Mouse (Mus musculus): ENCODE results near the gene Aoc2.
"Not testable (repeated sequence)": the region's sequence is repeated elsewhere in the genome, so short reads cannot be mapped to it uniquely, and the experiment has no call there.

Gene Aoc2

GRCm38 (mm10) chr11:101315665-101316500 lies 9.0 kb upstream of the Aoc2 start, which contains the start of gene Psme3:
Gene Psme3 (plus strand): TSS chr11:101316213.
- DNase-seq (ENCODE audit: low spot score in 2 of 2) = peak; percentile 87 to 90

GRCm38 (mm10) chr11:101316501-101316917 lies 8.4 kb upstream of the Aoc2 start:
- peak; percentile 53 to 70 for DNase-seq (ENCODE audit: low spot score in 2 of 2)

- no peak for DNase-seq (ENCODE audit: low spot score in 2 of 2)
These were observed 1.3 kb upstream of the Aoc2 start for GRCm38 (mm10) chr11:101323609-101324008.

GRCm38 (mm10) chr11:101325201-101325600 lies 338 bp downstream of the Aoc2 start:
- not testable (repeated sequence) for DNase-seq (ENCODE audit: low spot score in 2 of 2)

GRCm38 (mm10) chr11:101326147-101326546 lies 1.3 kb downstream of the Aoc2 start:
- no peak for DNase-seq (ENCODE audit: low spot score in 2 of 2)

GRCm38 (mm10) chr11:101327311-101327710 lies 2.4 kb downstream of the Aoc2 start:
- DNase-seq (ENCODE audit: low spot score in 2 of 2) = no peak

GRCm38 (mm10) chr11:101328941-101329635 lies 4.2 kb downstream of the Aoc2 start:
- DNase-seq (ENCODE audit: low spot score in 2 of 2) = no peak

- DNase-seq (ENCODE audit: low spot score in 2 of 2) = no peak
These were observed 5.6 kb downstream of the Aoc2 start, which contains the start of gene Aoc3 for GRCm38 (mm10) chr11:101330371-101330924. Gene Aoc3 (plus strand): TSS chr11:101330605.

GRCm38 (mm10) chr11:101330961-101331360 lies 6.1 kb downstream of the Aoc2 start:
- DNase-seq (ENCODE audit: low spot score in 2 of 2) = not testable (repeated sequence)

- DNase-seq (ENCODE audit: low spot score in 2 of 2) = no peak
These were observed 7.7 kb downstream of the Aoc2 start for GRCm38 (mm10) chr11:101332537-101332936.

- no peak for DNase-seq (ENCODE audit: low spot score in 2 of 2)
These were observed 9.2 kb downstream of the Aoc2 start for GRCm38 (mm10) chr11:101334023-101334422.

GRCm38 (mm10) chr11:101334516-101334915 lies 9.7 kb downstream of the Aoc2 start:
- no peak for DNase-seq (ENCODE audit: low spot score in 2 of 2)

GRCm38 (mm10) chr11:101335685-101336084 lies 10.8 kb downstream of the Aoc2 start:
- DNase-seq (ENCODE audit: low spot score in 2 of 2) = no peak

GRCm38 (mm10) chr11:101338123-101338760 lies 13.4 kb downstream of the Aoc2 start:
- no peak for DNase-seq (ENCODE audit: low spot score in 2 of 2)

- DNase-seq (ENCODE audit: low spot score in 2 of 2) = no peak
These were observed 22.4 kb downstream of the Aoc2 start for GRCm38 (mm10) chr11:101347083-101347775.

- no peak for DNase-seq (ENCODE audit: low spot score in 2 of 2)
These were observed 23.9 kb downstream of the Aoc2 start for GRCm38 (mm10) chr11:101348774-101349173.

- DNase-seq (ENCODE audit: low spot score in 2 of 2) = no peak
These were observed 24.4 kb downstream of the Aoc2 start for GRCm38 (mm10) chr11:101349216-101349615.

- DNase-seq (ENCODE audit: low spot score in 2 of 2) = no peak
These were observed 26.3 kb downstream of the Aoc2 start for GRCm38 (mm10) chr11:101351100-101351720.

- no peak for DNase-seq (ENCODE audit: low spot score in 2 of 2)
These were observed 26.9 kb downstream of the Aoc2 start for GRCm38 (mm10) chr11:101351721-101352111.

GRCm38 (mm10) chr11:101353436-101353835 lies 28.6 kb downstream of the Aoc2 start:
- DNase-seq (ENCODE audit: low spot score in 2 of 2) = no peak

GRCm38 (mm10) chr11:101354438-101355010 lies 29.7 kb downstream of the Aoc2 start:
- DNase-seq (ENCODE audit: low spot score in 2 of 2) = no peak
